Mouse (Mus musculus) G1E (cell line): ENCODE data around the gene Slc44a3.

Source experiments
- CTCF ChIP-seq: IDR thresholded peaks from 2 replicates; pipeline ENCODE4 v1.5.1; 2012; ENCODE audit warnings: low read depth, low read length, inconsistent platforms, mixed read lengths
- TAL1 ChIP-seq: conservative IDR thresholded peaks from 2 replicates; pipeline ENCODE4 v1.6.1; 2012; ENCODE audit warnings: low read depth, low read length, inconsistent platforms, mixed read lengths

DNA sequence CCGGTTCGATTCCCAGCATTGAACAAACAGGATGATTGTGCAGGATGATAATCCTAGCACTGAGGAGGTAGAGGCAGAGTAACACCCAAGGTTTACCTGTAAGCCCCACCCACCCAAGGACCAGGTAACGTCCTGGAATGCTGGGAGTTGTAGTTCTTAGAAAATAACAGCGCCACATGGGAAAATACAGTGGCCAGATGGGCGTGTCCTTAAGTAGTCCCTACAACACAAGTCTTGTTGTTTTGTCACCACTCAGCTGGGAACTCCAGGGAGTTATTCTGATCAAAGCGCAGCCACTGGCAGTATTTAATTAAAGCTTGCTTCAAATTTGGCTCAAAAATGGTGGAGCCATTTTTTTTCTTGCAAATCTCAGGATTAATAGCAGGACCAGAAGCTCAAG is 44.2 kb upstream of the Slc44a3 start:
- TF ChIP-seq CTCF = no peak
- no peak for TF ChIP-seq TAL1
